Mouse (Mus musculus) C2C12 (cell line): ENCODE results near the gene Zfp36. TPM values are rescaled to one million over a fixed set of nuclear protein-coding genes. Genes with fewer than 3 reads are reported as not detected.

Experiments
- H3K27me3 ChIP-seq: one replicate; pipeline ENCODE4 v1.6.1; 2011; ENCODE audit not compliant: control insufficient read depth, insufficient read depth, insufficient read length
- H3K36me3 ChIP-seq: one replicate; pipeline ENCODE4 v1.6.1; 2011; ENCODE audit not compliant: control insufficient read depth, insufficient read depth
- H3K4me3 ChIP-seq: one replicate; pipeline ENCODE4 v1.5.1; 2011; ENCODE audit warnings: mild to moderate bottlenecking, control low read depth; ENCODE audit not compliant: poor library complexity, insufficient read depth, severe bottlenecking
- H3K79me2 ChIP-seq: one replicate; pipeline ENCODE4 v1.6.1; 2011; ENCODE audit not compliant: control insufficient read depth, insufficient read depth
- H3K79me3 ChIP-seq: one replicate; pipeline ENCODE4 v1.6.1; 2011; ENCODE audit warnings: low read depth, control low read depth
- H3ac ChIP-seq: one replicate; pipeline ENCODE3; 2011; ENCODE audit warnings: low read depth; ENCODE audit not compliant: control insufficient read depth, insufficient read length
- CEBPB ChIP-seq: IDR thresholded peaks from one replicate; pipeline ENCODE4 v1.6.1; 2011; ENCODE audit warnings: low read depth, mild to moderate bottlenecking, control low read depth, moderate library complexity
- CTCF ChIP-seq: IDR thresholded peaks from one replicate; pipeline ENCODE4 v1.5.1; 2011; ENCODE audit not compliant: control insufficient read depth, insufficient read depth, insufficient read length
- FOSL1 ChIP-seq: IDR thresholded peaks from one replicate; pipeline ENCODE4 v1.8.0; 2011; ENCODE audit warnings: mild to moderate bottlenecking, low read length; ENCODE audit not compliant: poor library complexity, insufficient read depth, severe bottlenecking
- MAX ChIP-seq: IDR thresholded peaks from one replicate; pipeline ENCODE4 v1.6.1; 2011; ENCODE audit warnings: mild to moderate bottlenecking, control low read depth
- MYOD1 ChIP-seq: IDR thresholded peaks from one replicate; pipeline ENCODE4 v1.6.1; 2011; ENCODE audit warnings: low read depth; ENCODE audit not compliant: control insufficient read depth, insufficient read length
- MYOG ChIP-seq: IDR thresholded peaks from one replicate; pipeline ENCODE4 v1.6.1; 2011; ENCODE audit not compliant: control insufficient read depth, insufficient read length; ENCODE audit errors: extremely low read depth
- USF1 ChIP-seq: IDR thresholded peaks from one replicate; pipeline ENCODE4 v1.6.1; 2011; ENCODE audit warnings: low read depth, mild to moderate bottlenecking, control low read depth, moderate library complexity
- polyA plus RNA-seq: library from polyadenylated mRNA; unstranded; fragments of >200 nt; fragmentation: generic; extraction: Trizol; gene quantifications from one replicate; pipeline ENCODE4 v1.2.1, GENCODE M21; 2012; ENCODE audit warnings: missing spikeins

The Zfp36 gene
- polyA plus RNA-seq, 1 experiment = 11.2 TPM

DNA sequence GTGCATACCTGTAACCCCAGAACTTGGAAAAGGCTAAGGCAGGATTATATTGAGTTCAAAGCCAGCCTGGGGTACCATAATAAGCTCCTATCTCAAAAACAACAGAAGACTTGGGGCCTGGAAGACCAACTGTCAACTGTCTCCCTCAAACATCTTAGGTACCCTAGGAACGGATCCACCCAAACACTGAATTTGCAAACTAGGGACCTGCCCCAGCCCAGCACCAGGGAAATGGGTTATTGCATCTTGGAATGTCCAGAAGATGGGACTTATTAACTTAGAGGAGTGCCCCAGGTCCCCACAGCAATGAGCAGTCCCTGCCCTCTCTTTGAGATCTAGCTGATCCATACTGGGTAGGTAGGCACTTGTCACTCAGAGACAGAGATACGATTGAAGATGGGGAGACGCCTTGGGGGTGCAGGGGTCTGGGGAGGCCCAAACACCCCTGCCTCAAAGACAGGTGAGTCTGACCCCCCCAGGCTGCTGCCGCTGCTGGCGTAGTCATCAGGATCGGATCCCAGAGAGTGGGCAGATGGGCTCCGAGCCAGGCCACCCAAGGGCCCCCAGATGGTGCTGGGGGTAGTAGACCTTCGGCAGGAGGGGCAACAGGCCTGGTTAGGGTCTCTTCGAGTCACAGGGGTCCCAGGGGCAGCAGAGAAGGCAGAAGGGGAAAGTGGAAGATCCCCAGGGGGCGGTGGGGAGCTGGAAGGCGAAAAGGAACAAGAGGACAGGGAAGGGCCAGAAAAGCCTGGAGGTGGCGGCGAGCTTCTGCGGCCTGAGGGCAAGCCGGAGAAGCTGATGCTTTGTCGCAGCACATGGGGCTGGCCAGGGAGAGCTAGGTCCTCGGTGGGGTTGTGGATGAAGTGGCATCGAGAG is 2.6 kb downstream of the Zfp36 start:
- H3K79me3 ChIP-seq = peaks cover 20% of the 10 kb centered on the region
- TF ChIP-seq MAX (no peak), FOSL1 (no peak), USF1 (no peak), CEBPB (no peak), MYOG (no peak), CTCF (no peak), MYOD1 (no peak)
- peak overlapping the region; percentile 94 for H3ac ChIP-seq
- no peaks in the 10 kb centered on the region for H3K36me3 ChIP-seq
- H3K4me3 ChIP-seq = peak overlapping the region; percentile 57
- H3K79me2 ChIP-seq = peaks cover 28% of the 10 kb centered on the region
- H3K27me3 ChIP-seq = no peaks in the 10 kb centered on the region

GRCm38 (mm10) chr7:28376011-28376771 is 3.9 kb downstream of the Zfp36 start:
- TF ChIP-seq FOSL1 = no peak

DNA sequence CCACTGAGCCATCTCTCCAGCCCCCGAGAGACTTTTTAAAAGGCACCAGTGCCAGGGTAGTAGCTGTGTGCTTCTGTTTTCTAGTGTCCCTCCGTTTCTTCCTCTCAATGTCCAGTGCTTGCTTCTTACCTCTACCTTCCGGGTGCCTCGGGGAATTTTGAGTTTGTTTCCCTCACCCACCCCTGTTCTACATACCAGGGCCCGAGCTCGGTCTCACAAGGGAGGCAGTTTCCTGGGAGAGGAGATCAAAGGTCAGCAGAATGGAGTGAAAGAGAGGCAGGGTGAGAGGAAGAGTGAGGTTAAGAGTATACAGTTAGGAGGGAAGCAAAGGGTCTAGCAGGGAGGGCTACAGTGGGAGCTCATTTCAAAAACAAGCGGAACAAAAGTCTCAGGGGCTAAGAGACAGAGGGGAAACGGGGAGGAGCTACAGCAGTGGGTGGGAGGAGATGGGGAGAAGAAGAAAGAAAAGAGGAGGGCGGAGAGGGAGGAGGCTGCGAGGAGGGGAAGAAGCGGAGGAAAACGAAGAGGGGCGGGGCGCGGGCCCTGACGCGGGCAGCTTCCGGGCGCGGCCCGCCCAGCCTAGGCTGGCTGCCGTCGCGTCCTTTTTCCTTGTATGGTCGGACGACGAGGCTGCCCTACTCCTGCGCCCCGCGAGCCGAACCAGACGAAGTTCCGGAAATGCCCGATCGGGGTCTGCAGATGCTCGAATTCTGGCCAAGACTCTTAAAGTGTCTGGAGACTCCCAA is 4.7 kb downstream of the Zfp36 start:
- TF ChIP-seq CEBPB (no peak), FOSL1 (no peak), MYOD1 (no peak), USF1 (no peak), MYOG (no peak), CTCF (no peak), MAX (no peak)
- peak overlapping the region; percentile 31 for H3ac ChIP-seq
- H3K4me3 ChIP-seq = peak overlapping the region; percentile 26
- H3K79me3 ChIP-seq = peaks cover 31% of the 10 kb centered on the region
- no peaks in the 10 kb centered on the region for H3K36me3 ChIP-seq
- H3K79me2 ChIP-seq = peaks cover 47% of the 10 kb centered on the region
- H3K27me3 ChIP-seq = no peaks in the 10 kb centered on the region

More at GRCm38 (mm10) chr7:28376011-28376771, 3.9 kb downstream of the Zfp36 start:
- Histone ChIP-seq H3K27me3 (no peaks in the 10 kb centered on the region), H3K4me3 (peak overlapping the region; percentile 25), H3ac (peak overlapping the region; percentile 63), H3K36me3 (no peaks in the 10 kb centered on the region), H3K79me2 (peaks cover 38% of the 10 kb centered on the region), H3K79me3 (peaks cover 24% of the 10 kb centered on the region)

DNA sequence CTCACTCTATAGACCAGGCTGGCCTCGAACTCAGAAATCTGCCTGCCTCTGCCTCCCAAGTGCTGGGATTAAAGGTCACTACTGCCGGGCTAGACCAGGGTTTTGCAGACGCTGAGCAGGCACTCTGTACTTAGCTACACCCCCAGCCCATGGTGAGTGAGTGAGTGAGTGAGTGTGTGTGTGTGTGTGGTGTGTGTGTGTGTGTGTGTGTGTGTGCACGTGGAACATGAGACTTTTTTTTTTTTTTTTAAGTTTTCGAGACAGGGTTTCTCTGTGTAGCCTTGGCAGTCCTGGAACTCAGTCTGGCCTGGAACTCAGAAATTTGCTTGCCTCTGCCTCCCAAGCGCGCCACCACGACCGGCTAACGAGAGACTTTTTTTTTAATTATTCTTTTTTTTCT is 5.4 kb downstream of the Zfp36 start:
- Histone ChIP-seq H3K36me3 (no peaks in the 10 kb centered on the region), H3K27me3 (no peaks in the 10 kb centered on the region), H3K79me2 (peaks cover 54% of the 10 kb centered on the region), H3K79me3 (peaks cover 36% of the 10 kb centered on the region), H3K4me3 (no peak overlapping the region), H3ac (no peak overlapping the region)
- TF ChIP-seq CTCF (no peak), CEBPB (no peak), MYOG (no peak), MYOD1 (no peak), FOSL1 (no peak), USF1 (no peak), MAX (no peak)

GRCm38 (mm10) chr7:28373891-28374495 is 6.1 kb downstream of the Zfp36 start:
- peaks cover 38% of the 10 kb centered on the region for H3K79me3 ChIP-seq
- H3K4me3 ChIP-seq = no peak overlapping the region
- no peak overlapping the region for H3ac ChIP-seq
- no peaks in the 10 kb centered on the region for H3K27me3 ChIP-seq
- TF ChIP-seq CTCF (no peak), FOSL1 (no peak), MYOD1 (no peak), MAX (no peak), MYOG (no peak), USF1 (no peak), CEBPB (no peak)
- H3K79me2 ChIP-seq = peaks cover 60% of the 10 kb centered on the region
- peaks cover under 1% of the 10 kb centered on the region for H3K36me3 ChIP-seq
